Mouse (Mus musculus) spleen, adult 2 months (tissue): ENCODE results near the gene Olfr401. TPM values are rescaled to one million over a fixed set of nuclear protein-coding genes. Genes with fewer than 3 reads are reported as not detected.

Source experiments
- DNase-seq, 2 experiments: peaks; one replicate each; pipeline versions ENCODE4 v3.0.0 to v3.0.0-alpha.2; 2012 to 2021; ENCODE audit warnings: low spot score in 2 of 2, low read depth in 1 of 2
- H3K27ac ChIP-seq: fragments of 200-500 bp; 2 replicates; pipeline ENCODE4 v1.5.1; 2012; ENCODE audit warnings: low read length, inconsistent platforms; ENCODE audit not compliant: insufficient read depth
- H3K27me3 ChIP-seq: fragments of 200-500 bp; 2 replicates; pipeline ENCODE4 v1.6.1; 2012; ENCODE audit warnings: mild to moderate bottlenecking, moderate library complexity, low read length, inconsistent platforms; ENCODE audit not compliant: control insufficient read depth, insufficient read depth
- H3K36me3 ChIP-seq: fragments of 200-500 bp; 2 replicates; pipeline ENCODE4 v1.6.1; 2012; ENCODE audit warnings: mild to moderate bottlenecking, low read length, inconsistent platforms; ENCODE audit not compliant: control insufficient read depth, insufficient read depth
- H3K4me1 ChIP-seq: fragments of 200-500 bp; 2 replicates; pipeline ENCODE4 v1.6.1; 2011; ENCODE audit warnings: inconsistent platforms; ENCODE audit not compliant: control insufficient read depth, insufficient read depth, insufficient read length
- H3K4me3 ChIP-seq: fragments of 200-500 bp; 2 replicates; pipeline ENCODE4 v1.5.1; 2011; ENCODE audit warnings: mild to moderate bottlenecking, inconsistent platforms; ENCODE audit not compliant: insufficient read depth, insufficient read length; ENCODE audit errors: extremely low read depth
- CTCF ChIP-seq: fragments of 200-500 bp; IDR thresholded peaks from 2 replicates; pipeline ENCODE4 v1.5.1; 2011; ENCODE audit warnings: mild to moderate bottlenecking, inconsistent platforms; ENCODE audit not compliant: insufficient read depth, insufficient read length, insufficient replicate concordance; ENCODE audit errors: extremely low read depth
- POLR2A ChIP-seq: fragments of 200-500 bp; IDR thresholded peaks from 2 replicates; pipeline ENCODE4 v1.6.1; 2011; ENCODE audit warnings: low read depth, low read length, inconsistent platforms
- WGBS: fragments of 180-500 bp; shearing (Covaris S2); methylation state at CpG from one replicate; pipeline ENCODE4 v1.1.7; 2018; 5-methylcytosine and 5-hydroxymethylcytosine counted together
- polyA plus RNA-seq: library from polyadenylated mRNA; depleted of rRNA; stranded (reverse); fragments of >200 nt; gene quantifications from 2 replicates; pipeline ENCODE4 v1.2.3, GENCODE M21; 2012; rRNA removed

Gene Olfr401
- polyA plus RNA-seq, 1 experiment = not detected

DNA sequence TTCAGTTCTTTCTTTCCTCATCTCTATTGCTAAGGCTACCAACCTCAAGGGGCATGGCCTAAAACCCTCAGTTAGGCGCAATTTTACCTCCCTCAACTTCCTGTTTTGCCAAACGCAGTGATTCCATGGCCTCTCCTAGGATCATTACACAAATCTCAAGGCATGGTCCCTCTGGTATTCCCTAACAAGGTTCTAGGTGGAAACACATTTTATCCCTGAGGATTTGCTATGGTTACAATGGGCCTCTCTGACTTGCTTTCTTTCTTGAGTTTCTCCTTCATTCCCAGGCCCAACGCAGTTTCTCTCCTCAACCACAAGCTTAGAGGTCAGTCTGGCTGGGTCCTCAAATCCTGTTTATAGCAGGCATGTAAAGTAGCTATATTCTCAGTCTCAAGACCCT, 39.7 kb downstream of the Olfr401 start, which contains the start of gene Olfr402:
Olfr402 (plus strand) TSS at position 301 of the 400 bp plus-strand sequence.
- Histone ChIP-seq H3K27me3 (no peaks in the 10 kb centered on the region), H3K36me3 (no peaks in the 10 kb centered on the region), H3K27ac (no peak within 1 kb of the TSS), H3K4me3 (no peak within 1 kb of the TSS), H3K4me1 (no peaks in the 10 kb centered on the region)
- TF ChIP-seq CTCF = no peak
- no peak for TF ChIP-seq POLR2A
- 61% methylated on average over 3 of the region's 3 CpGs for WGBS
- no peak for DNase-seq

DNA sequence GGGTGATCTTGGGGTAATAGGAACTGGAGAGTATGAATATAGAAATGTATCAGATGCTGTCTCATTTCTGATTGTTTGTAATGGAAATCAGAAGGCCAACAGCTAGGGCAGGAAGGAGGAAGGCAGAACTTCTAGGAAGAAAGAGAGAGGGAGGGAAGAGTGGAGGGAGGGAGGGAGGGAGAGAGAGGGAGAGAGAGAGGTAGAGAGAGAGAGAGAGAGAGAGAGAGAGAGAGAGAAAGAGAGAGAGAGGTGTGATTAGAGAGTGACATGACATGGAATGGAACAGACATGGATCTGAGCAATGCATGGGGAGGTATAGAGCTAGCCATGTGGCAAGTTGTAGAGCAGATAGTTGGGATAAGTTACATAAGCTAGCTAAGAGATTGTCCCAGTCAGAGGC, 55.3 kb downstream of the Olfr401 start:
- Histone ChIP-seq H3K4me1 (no peaks in the 10 kb centered on the region), H3K4me3 (no peak overlapping the region), H3K27ac (no peak overlapping the region), H3K27me3 (no peaks in the 10 kb centered on the region), H3K36me3 (no peaks in the 10 kb centered on the region)
- no peak for TF ChIP-seq CTCF
- no peak for TF ChIP-seq POLR2A
- DNase-seq = no peak

Other genes with a start within 250 kb of the Olfr401 start
- not detected in 2 replicates for gene Olfr394, start 222.9 kb upstream of the Olfr401 start, polyA plus RNA-seq
- not detected in 2 replicates for gene Olfr395, start 204.4 kb upstream of the Olfr401 start, polyA plus RNA-seq
- gene Olfr23, start 177.0 kb upstream of the Olfr401 start, polyA plus RNA-seq = not detected in 2 replicates
- gene Olfr397, start 152.9 kb upstream of the Olfr401 start, polyA plus RNA-seq = not detected in 2 replicates
- gene Olfr398, start 123.3 kb upstream of the Olfr401 start, polyA plus RNA-seq = not detected in 2 replicates
- not detected in 2 replicates for gene Olfr139, start 57.2 kb upstream of the Olfr401 start, polyA plus RNA-seq
- gene Olfr399, start 57.1 kb upstream of the Olfr401 start, polyA plus RNA-seq = not detected in 2 replicates
- gene Zfp616, start 43.8 kb upstream of the Olfr401 start, polyA plus RNA-seq = not detected in 2 replicates
- gene Olfr402, start 39.8 kb downstream of the Olfr401 start, polyA plus RNA-seq = not detected in 2 replicates
- not detected in 2 replicates for gene Olfr403, start 72.5 kb downstream of the Olfr401 start, polyA plus RNA-seq
- gene Olfr43, start 97.7 kb downstream of the Olfr401 start, polyA plus RNA-seq = not detected in 2 replicates
- not detected in 2 replicates for gene Olfr406, start 146.1 kb downstream of the Olfr401 start, polyA plus RNA-seq
- not detected in 2 replicates for gene Olfr59, start 170.0 kb downstream of the Olfr401 start, polyA plus RNA-seq
- not detected in 2 replicates for gene Olfr410, start 224.3 kb downstream of the Olfr401 start, polyA plus RNA-seq
- not detected in 2 replicates for gene Olfr411, start 238.9 kb downstream of the Olfr401 start, polyA plus RNA-seq
- not detected in 2 replicates for gene Olfr412, start 248.4 kb downstream of the Olfr401 start, polyA plus RNA-seq